9 mouse cellular contexts compared by ENCODE assay signal in the genomic region with DNA sequence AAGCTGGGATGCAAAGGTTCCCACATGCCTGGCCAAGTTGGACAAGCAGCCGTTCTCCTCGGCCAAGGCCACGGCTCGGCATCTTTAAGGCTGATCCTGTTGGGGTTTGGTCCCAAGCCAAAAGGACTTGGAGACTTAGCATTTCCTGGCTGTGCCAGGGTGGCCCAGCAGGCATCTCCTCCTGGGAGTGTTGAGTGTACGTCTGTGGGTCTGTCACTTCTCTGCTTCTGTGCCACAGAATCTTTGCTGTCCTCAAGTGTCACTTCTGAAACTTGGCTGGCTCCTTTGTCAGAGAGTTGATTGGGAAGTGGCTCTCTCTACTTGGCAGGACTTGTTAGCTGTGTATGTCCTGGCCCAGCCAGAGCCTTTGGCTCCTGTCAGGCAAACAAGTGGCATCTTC. TPM values are rescaled to one million over a fixed set of nuclear protein-coding genes. Genes with fewer than 3 reads are reported as not detected.
DNase-seq lines count a peak whose midpoint lies in the region; ATAC-seq lines count a peak whose summit lies in the region.
"Had no signal": no experiment of that assay in that cellular context is flagged by ENCODE, and none has a peak within 500 bp of the region (broad histone marks: within the 10 kb centered on the region; RNA-seq: fewer than 3 reads in every experiment).

No protein-coding gene starts in this region.

- no peaks in the 10 kb centered on the region for H3K27me3 ChIP-seq in heart, embryonic 10.5 days (ENCODE audit: insufficient read depth, poor library complexity, severe bottlenecking)
- no peaks in the 10 kb centered on the region for H3K27me3 ChIP-seq in lung, embryonic 16.5 days (ENCODE audit: control insufficient read depth, insufficient read depth, low read depth, low read length)

- H3K9ac ChIP-seq in lung, embryonic 16.5 days (ENCODE audit: low read length): no peak overlapping the region

- H3K4me2 ChIP-seq in lung, embryonic 16.5 days (ENCODE audit: low read depth, low read length): no peak overlapping the region

- H3K4me3 ChIP-seq in heart, embryonic 10.5 days: no peak overlapping the region
- H3K4me3 ChIP-seq in lung, embryonic 16.5 days (ENCODE audit: low read length): no peak overlapping the region
- H3K4me3 ChIP-seq: midbrain, embryonic 10.5 days had no signal

- DNase-seq in heart, adult 18-20 months: peak; percentile 71 to 79
- no peak for DNase-seq in heart, embryonic 10.5 days (ENCODE audit: low spot score)
- no peak for DNase-seq in lung, adult 18-20 months
- DNase-seq in cerebellum, adult 18-20 months: peak; percentile 82 to 86
- peak; percentile 63 for DNase-seq in lung, postnatal 36 days

- no peak overlapping the region for H3K27ac ChIP-seq in heart, embryonic 10.5 days
- no peak overlapping the region for H3K27ac ChIP-seq in lung, embryonic 16.5 days (ENCODE audit: low read length)
- H3K27ac ChIP-seq: midbrain, embryonic 10.5 days had no signal

- peaks cover 49% of the 10 kb centered on the region for H3K4me1 ChIP-seq in heart, embryonic 10.5 days
- H3K4me1 ChIP-seq in lung, embryonic 16.5 days (replicated peaks; ENCODE audit: control insufficient read depth, insufficient read depth, low read length): peaks cover 36% of the 10 kb centered on the region

- no peaks in the 10 kb centered on the region; the same call in 1 of the 2 replicates for H3K36me3 ChIP-seq in heart, embryonic 10.5 days
- no peaks in the 10 kb centered on the region for H3K36me3 ChIP-seq in lung, embryonic 16.5 days (ENCODE audit: control insufficient read depth, insufficient read depth, low read length)
- H3K36me3 ChIP-seq: midbrain, embryonic 10.5 days had no signal

- no peaks in the 10 kb centered on the region for H3K9me3 ChIP-seq in heart, embryonic 10.5 days
- H3K9me3 ChIP-seq in lung, embryonic 16.5 days (ENCODE audit: control insufficient read depth, low read length): no peaks in the 10 kb centered on the region
- H3K9me3 ChIP-seq: midbrain, embryonic 10.5 days had no signal

- 0 out of 2 replicates have a peak, but pooled peaks have one; percentile 20 for ATAC-seq in lung, embryonic 16.5 days (ENCODE audit: low read depth)
- no peak for ATAC-seq in megakaryocyte, adult 5-6 weeks (ENCODE audit: poor library complexity, severe bottlenecking)
- ATAC-seq in granulocyte monocyte progenitor cell, adult 5-6 weeks (replicated peaks; ENCODE audit: poor library complexity, severe bottlenecking): no peak

- WGBS in heart, embryonic 10.5 days: 75% methylated on average over 5 of the region's 5 CpGs
- WGBS in lung, embryonic 16.5 days: 19% methylated on average over 5 of the region's 5 CpGs

RNA-seq across cellular contexts. Expression of a gene that starts 13.4 kb away (rescaled TPM):
- 10 to 100 TPM in 1 of 2 experiments, 1 to 10 TPM in 1; 8.2 to 11.6 TPM for total RNA-seq in heart, adult 18-20 months (2021)
- polyA plus RNA-seq in heart, embryonic 10.5 days (2016; fragmentation: Nextera tagmentation; extraction: Ambion mirVana): 2.3 and 2.8 TPM in 2 replicates
- polyA plus RNA-seq in lung, embryonic 16.5 days (2015; fragmentation: Nextera tagmentation; extraction: Ambion mirVana): 2.6 and 3.2 TPM in 2 replicates
- 88.8 and 98.5 TPM in 2 replicates for total RNA-seq in megakaryocyte, adult 5-6 weeks (2015)
- total RNA-seq in megakaryocyte, adult 5-6 weeks (2017): 115 and 125 TPM in 2 replicates
- 13.3 and 15.7 TPM in 2 replicates for total RNA-seq in granulocyte monocyte progenitor cell, adult 5-6 weeks (2014; fragmentation: Nextera tagmentation)
- 12.7 and 13.2 TPM in 2 replicates for total RNA-seq in granulocyte monocyte progenitor cell, adult 5-6 weeks (2017)

RNA-seq across cellular contexts. Expression of a gene that starts 14.6 kb away (rescaled TPM):
- under 1 TPM in 1 of 2 experiments, not detected in 1; 0.46 TPM for total RNA-seq in heart, adult 18-20 months (2021)
- polyA plus RNA-seq in heart, embryonic 10.5 days (2016; fragmentation: Nextera tagmentation; extraction: Ambion mirVana): 0.36 TPM in 1 of 2 replicates, not detected in the other
- 0.79 TPM in 1 of 2 replicates, not detected in the other for polyA plus RNA-seq in lung, embryonic 16.5 days (2015; fragmentation: Nextera tagmentation; extraction: Ambion mirVana)
- 0.20 and 2.2 TPM in 2 replicates for total RNA-seq in megakaryocyte, adult 5-6 weeks (2015)
- total RNA-seq in megakaryocyte, adult 5-6 weeks (2017): 1.6 and 2.0 TPM in 2 replicates
- total RNA-seq in granulocyte monocyte progenitor cell, adult 5-6 weeks (2014; fragmentation: Nextera tagmentation): not detected in 2 replicates
- 1.2 TPM in 1 of 2 replicates, not detected in the other for total RNA-seq in granulocyte monocyte progenitor cell, adult 5-6 weeks (2017)

Comparison
In these comparisons a context has a peak if more than half of its experiments do, and no peak if none do; other contexts are left out.
1. DNase-seq: peak in heart, adult 18-20 months (2 of 2), cerebellum, adult 18-20 months (2 of 2) and lung, postnatal 36 days (single experiment); none in heart, embryonic 10.5 days (single experiment) and lung, adult 18-20 months (0 of 2).
2. RNA of a gene that starts 13.4 kb away (total RNA-seq): 88.8 to 125 TPM in megakaryocyte, adult 5-6 weeks; 12.7 to 15.7 TPM in granulocyte monocyte progenitor cell, adult 5-6 weeks and 8.2 to 11.6 TPM in heart, adult 18-20 months; every median in the first group is over 4 times any median in the second.